Mouse (Mus musculus): ENCODE measurements around the gene Inpp4b. TPM values are rescaled to one million over a fixed set of nuclear protein-coding genes. Genes with fewer than 3 reads are reported as not detected.

Inpp4b gene
- polyA plus RNA-seq, 1 experiment from 2014 or later = 4.2 TPM

GRCm38 (mm10) chr8:81824975-81825374 lies 482.6 kb downstream of the Inpp4b start:
- Histone ChIP-seq H3K4me2 (ENCODE audit: low read depth) (no peak overlapping the region), H3K4me3 (ENCODE audit: low read depth, low read length) (no peak overlapping the region), H3K27me3 (ENCODE audit: control insufficient read depth, insufficient read depth, low read length) (no peaks in the 10 kb centered on the region), H3K4me1 (ENCODE audit: control insufficient read depth, insufficient read depth, low read length) (no peaks in the 10 kb centered on the region), H3K36me3 (ENCODE audit: control insufficient read depth, insufficient read depth, low read length) (no peaks in the 10 kb centered on the region), H3K9ac (ENCODE audit: low read length) (no peak overlapping the region), H3K9me3 (ENCODE audit: control insufficient read depth, low read length) (no peaks in the 10 kb centered on the region), H3K27ac (ENCODE audit: low read depth, low read length) (no peak overlapping the region)
- DNase-seq (ENCODE audit: low spot score) = no peak
- WGBS = 41% methylated on average over 2 of the region's 2 CpGs
- ATAC-seq (ENCODE audit: insufficient read depth, low FRiP score, low TSS enrichment) = no peak

- 90% methylated on average over 2 of the region's 2 CpGs for WGBS
- Histone ChIP-seq H3K9me3 (ENCODE audit: control insufficient read depth, low read length) (no peaks in the 10 kb centered on the region), H3K4me3 (ENCODE audit: low read depth, low read length) (no peak overlapping the region), H3K4me2 (ENCODE audit: low read depth) (no peak overlapping the region), H3K36me3 (ENCODE audit: control insufficient read depth, insufficient read depth, low read length) (no peaks in the 10 kb centered on the region), H3K4me1 (ENCODE audit: control insufficient read depth, insufficient read depth, low read length) (no peaks in the 10 kb centered on the region), H3K9ac (ENCODE audit: low read length) (no peak overlapping the region), H3K27me3 (ENCODE audit: control insufficient read depth, insufficient read depth, low read length) (no peaks in the 10 kb centered on the region), H3K27ac (ENCODE audit: low read depth, low read length) (no peak overlapping the region)
- ATAC-seq (ENCODE audit: insufficient read depth, low FRiP score, low TSS enrichment) (no peak), DNase-seq (ENCODE audit: low spot score) (no peak)
These were observed 484.1 kb downstream of the Inpp4b start for GRCm38 (mm10) chr8:81826406-81826805.

GRCm38 (mm10) chr8:81827306-81827913 lies 485.1 kb downstream of the Inpp4b start:
- Histone ChIP-seq H3K4me1 (ENCODE audit: control insufficient read depth, insufficient read depth, low read length) (no peaks in the 10 kb centered on the region), H3K4me2 (ENCODE audit: low read depth) (no peak overlapping the region), H3K9me3 (ENCODE audit: control insufficient read depth, low read length) (no peaks in the 10 kb centered on the region), H3K27ac (ENCODE audit: low read depth, low read length) (no peak overlapping the region), H3K36me3 (ENCODE audit: control insufficient read depth, insufficient read depth, low read length) (no peaks in the 10 kb centered on the region), H3K27me3 (ENCODE audit: control insufficient read depth, insufficient read depth, low read length) (no peaks in the 10 kb centered on the region), H3K4me3 (ENCODE audit: low read depth, low read length) (no peak overlapping the region), H3K9ac (ENCODE audit: low read length) (no peak overlapping the region)
- DNase-seq (ENCODE audit: low spot score) (no peak), ATAC-seq (ENCODE audit: insufficient read depth, low FRiP score, low TSS enrichment) (no peak)
- WGBS = 65% methylated on average over 2 of the region's 2 CpGs

GRCm38 (mm10) chr8:81831430-81831829 lies 489.1 kb downstream of the Inpp4b start:
- Histone ChIP-seq H3K4me2 (ENCODE audit: low read depth) (no peak overlapping the region), H3K27ac (ENCODE audit: low read depth, low read length) (no peak overlapping the region), H3K4me1 (ENCODE audit: control insufficient read depth, insufficient read depth, low read length) (no peaks in the 10 kb centered on the region), H3K36me3 (ENCODE audit: control insufficient read depth, insufficient read depth, low read length) (no peaks in the 10 kb centered on the region), H3K9ac (ENCODE audit: low read length) (no peak overlapping the region), H3K4me3 (ENCODE audit: low read depth, low read length) (no peak overlapping the region), H3K9me3 (ENCODE audit: control insufficient read depth, low read length) (no peaks in the 10 kb centered on the region), H3K27me3 (ENCODE audit: control insufficient read depth, insufficient read depth, low read length) (no peaks in the 10 kb centered on the region)
- DNase-seq (ENCODE audit: low spot score) (no peak), ATAC-seq (ENCODE audit: insufficient read depth, low FRiP score, low TSS enrichment) (no peak)

GRCm38 (mm10) chr8:81833852-81834251 lies 491.5 kb downstream of the Inpp4b start:
- no peak overlapping the region for H3K9ac ChIP-seq (ENCODE audit: low read length)
- no peaks in the 10 kb centered on the region for H3K36me3 ChIP-seq (ENCODE audit: control insufficient read depth, insufficient read depth, low read length)
- H3K27me3 ChIP-seq (ENCODE audit: control insufficient read depth, insufficient read depth, low read length) = no peaks in the 10 kb centered on the region
- DNase-seq (ENCODE audit: low spot score) (no peak), ATAC-seq (ENCODE audit: insufficient read depth, low FRiP score, low TSS enrichment) (no peak)
- H3K4me1 ChIP-seq (ENCODE audit: control insufficient read depth, insufficient read depth, low read length) = no peaks in the 10 kb centered on the region
- no peak overlapping the region for H3K27ac ChIP-seq (ENCODE audit: low read depth, low read length)
- H3K4me3 ChIP-seq (ENCODE audit: low read depth, low read length) = no peak overlapping the region
- no peak overlapping the region for H3K4me2 ChIP-seq (ENCODE audit: low read depth)
- H3K9me3 ChIP-seq (ENCODE audit: control insufficient read depth, low read length) = no peaks in the 10 kb centered on the region

GRCm38 (mm10) chr8:81840512-81840911 lies 498.2 kb downstream of the Inpp4b start:
- no peak for DNase-seq (ENCODE audit: low spot score)
- no peak overlapping the region for H3K4me3 ChIP-seq (ENCODE audit: low read depth, low read length)
- no peak overlapping the region for H3K27ac ChIP-seq (ENCODE audit: low read depth, low read length)
- no peaks in the 10 kb centered on the region for H3K4me1 ChIP-seq (ENCODE audit: control insufficient read depth, insufficient read depth, low read length)
- H3K9ac ChIP-seq (ENCODE audit: low read length) = no peak overlapping the region
- no peaks in the 10 kb centered on the region for H3K36me3 ChIP-seq (ENCODE audit: control insufficient read depth, insufficient read depth, low read length)
- ATAC-seq (ENCODE audit: insufficient read depth, low FRiP score, low TSS enrichment) = no peak
- no peak overlapping the region for H3K4me2 ChIP-seq (ENCODE audit: low read depth)
- no peaks in the 10 kb centered on the region for H3K27me3 ChIP-seq (ENCODE audit: control insufficient read depth, insufficient read depth, low read length)
- H3K9me3 ChIP-seq (ENCODE audit: control insufficient read depth, low read length) = no peaks in the 10 kb centered on the region

DNA sequence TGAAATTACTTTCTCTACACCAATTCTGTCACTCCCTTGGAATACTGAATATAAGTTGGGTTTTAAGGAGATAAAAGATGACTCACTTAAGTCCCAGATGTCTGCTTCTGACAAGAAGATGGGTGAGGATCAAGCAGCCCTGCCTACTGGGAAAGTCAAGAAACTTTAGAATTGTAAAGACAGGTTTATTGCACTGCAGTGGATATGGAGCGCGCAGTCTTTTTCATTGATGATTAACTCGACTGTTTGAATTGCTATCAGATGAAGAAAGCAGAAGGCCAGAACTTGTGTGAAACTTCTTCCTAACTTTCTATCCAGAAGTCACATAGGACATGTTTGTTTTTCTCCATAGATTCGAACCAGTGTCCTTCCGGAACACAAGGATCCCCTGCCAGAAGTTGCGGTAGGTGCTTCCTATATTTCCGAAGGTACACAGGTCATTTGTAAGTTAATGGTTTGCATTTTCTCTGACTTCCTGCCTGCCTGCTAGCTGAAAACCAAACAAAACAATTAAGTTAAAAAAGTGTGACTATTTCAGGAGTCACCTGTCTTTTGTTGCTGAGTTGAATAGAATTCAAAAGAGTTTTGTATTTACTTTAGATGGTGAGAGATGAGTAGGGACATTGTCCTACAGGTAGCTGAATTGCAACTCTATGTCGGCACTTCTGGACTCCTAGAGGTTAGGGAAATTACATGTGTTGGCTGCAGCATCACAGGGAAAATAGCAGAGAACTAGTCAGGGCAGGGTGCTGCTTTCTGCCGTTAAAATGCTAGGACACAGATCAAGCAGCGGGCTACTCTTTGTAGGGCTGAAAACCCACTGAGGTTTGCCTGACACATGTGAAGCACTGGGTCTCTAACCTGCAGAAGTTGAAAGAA lies 502.0 kb downstream of the Inpp4b start:
- Histone ChIP-seq H3K4me3 (ENCODE audit: low read depth, low read length) (no peak overlapping the region), H3K4me2 (ENCODE audit: low read depth) (no peak overlapping the region), H3K36me3 (ENCODE audit: control insufficient read depth, insufficient read depth, low read length) (no peaks in the 10 kb centered on the region), H3K27ac (ENCODE audit: low read depth, low read length) (no peak overlapping the region), H3K9me3 (ENCODE audit: control insufficient read depth, low read length) (no peaks in the 10 kb centered on the region), H3K4me1 (ENCODE audit: control insufficient read depth, insufficient read depth, low read length) (no peaks in the 10 kb centered on the region), H3K27me3 (ENCODE audit: control insufficient read depth, insufficient read depth, low read length) (no peaks in the 10 kb centered on the region), H3K9ac (ENCODE audit: low read length) (no peak overlapping the region)
- DNase-seq (ENCODE audit: low spot score) = no peak
- no peak for ATAC-seq (ENCODE audit: insufficient read depth, low FRiP score, low TSS enrichment)
- 78% methylated on average over 10 of the region's 10 CpGs for WGBS

- Histone ChIP-seq H3K27me3 (ENCODE audit: control insufficient read depth, insufficient read depth, low read length) (no peaks in the 10 kb centered on the region), H3K4me2 (ENCODE audit: low read depth) (no peak overlapping the region), H3K4me3 (ENCODE audit: low read depth, low read length) (no peak overlapping the region), H3K9me3 (ENCODE audit: control insufficient read depth, low read length) (no peaks in the 10 kb centered on the region), H3K4me1 (ENCODE audit: control insufficient read depth, insufficient read depth, low read length) (no peaks in the 10 kb centered on the region), H3K9ac (ENCODE audit: low read length) (no peak overlapping the region), H3K27ac (ENCODE audit: low read depth, low read length) (no peak overlapping the region), H3K36me3 (ENCODE audit: control insufficient read depth, insufficient read depth, low read length) (no peaks in the 10 kb centered on the region)
- no peak for ATAC-seq (ENCODE audit: insufficient read depth, low FRiP score, low TSS enrichment)
- WGBS = 94% methylated on average over 2 of the region's 2 CpGs
- DNase-seq (ENCODE audit: low spot score) = no peak
These were observed 505.6 kb downstream of the Inpp4b start for GRCm38 (mm10) chr8:81847929-81848328.

GRCm38 (mm10) chr8:81849976-81850375 lies 507.6 kb downstream of the Inpp4b start:
- Histone ChIP-seq H3K4me3 (ENCODE audit: low read depth, low read length) (no peak overlapping the region), H3K27me3 (ENCODE audit: control insufficient read depth, insufficient read depth, low read length) (no peaks in the 10 kb centered on the region), H3K4me1 (ENCODE audit: control insufficient read depth, insufficient read depth, low read length) (no peaks in the 10 kb centered on the region), H3K27ac (ENCODE audit: low read depth, low read length) (no peak overlapping the region), H3K9me3 (ENCODE audit: control insufficient read depth, low read length) (no peaks in the 10 kb centered on the region), H3K4me2 (ENCODE audit: low read depth) (no peak overlapping the region), H3K36me3 (ENCODE audit: control insufficient read depth, insufficient read depth, low read length) (no peaks in the 10 kb centered on the region), H3K9ac (ENCODE audit: low read length) (no peak overlapping the region)
- DNase-seq (ENCODE audit: low spot score) (no peak), ATAC-seq (ENCODE audit: insufficient read depth, low FRiP score, low TSS enrichment) (no peak)
- 71% methylated on average over 1 of the region's 1 CpGs for WGBS

All from neural tube, embryonic 11.5 days (tissue).